Mouse (Mus musculus): Measurements from ENCODE around the gene Zfp503. TPM values are rescaled to one million over a fixed set of nuclear protein-coding genes. Genes with fewer than 3 reads are reported as not detected.

Zfp503 gene
- polyA plus RNA-seq, 1 experiment from 2014 or later, result 15.4 TPM

DNA sequence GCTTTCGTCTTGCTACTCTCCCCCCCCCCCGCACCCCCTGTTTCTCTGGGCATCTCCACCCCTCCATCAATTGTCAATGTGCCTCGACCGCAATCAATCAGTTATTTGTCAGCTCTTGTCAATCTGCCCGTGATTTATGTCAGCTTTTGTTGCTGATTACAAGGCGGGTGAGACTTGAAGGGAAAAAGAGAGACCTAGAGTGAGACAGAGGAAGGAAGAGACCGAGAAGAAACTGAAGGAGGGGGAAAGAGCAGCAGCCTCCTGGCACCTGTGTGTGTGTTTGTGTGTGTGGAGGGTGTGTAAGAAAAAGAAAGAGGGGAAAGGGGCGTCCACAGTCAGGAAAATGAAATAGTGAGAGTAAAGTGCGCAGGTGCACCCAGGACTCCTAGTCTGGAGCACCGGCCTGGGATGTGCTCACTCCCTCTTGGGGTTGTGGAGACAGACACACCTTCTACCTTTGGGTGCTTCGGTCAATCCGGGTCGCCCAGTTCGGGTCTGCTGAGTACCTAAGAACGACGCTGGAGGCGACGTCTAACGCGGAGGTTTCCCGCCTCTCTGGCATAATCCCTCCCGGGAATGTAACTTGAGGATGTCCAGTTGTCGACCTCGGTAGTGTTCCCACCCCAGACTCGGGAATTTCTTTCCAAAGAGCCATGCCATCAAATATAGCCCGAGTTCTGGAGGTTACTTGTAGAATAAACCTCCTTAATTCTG is 667 bp downstream of the Zfp503 start:
- Histone ChIP-seq H3K9me3 (ENCODE audit: control insufficient read depth, low read length) (no peaks in the 10 kb centered on the region), H3K36me3 (ENCODE audit: control insufficient read depth, insufficient read depth, low read length) (0 out of 2 replicates have a peak, but pooled peaks cover 4% of the 10 kb centered on the region), H3K27ac (ENCODE audit: low read depth, low read length) (peak overlapping the region; percentile 74), H3K27me3 (ENCODE audit: control insufficient read depth, insufficient read depth, low read length) (peaks cover 14% of the 10 kb centered on the region; the same call in 1 of the 2 replicates), H3K4me1 (replicated peaks; ENCODE audit: control insufficient read depth, insufficient read depth, low read length) (peaks cover 6% of the 10 kb centered on the region), H3K4me2 (replicated peaks; ENCODE audit: low read depth, low read length) (peak overlapping the region; percentile 83), H3K4me3 (ENCODE audit: low read depth, low read length) (peak overlapping the region; percentile 94), H3K9ac (ENCODE audit: low read depth, low read length) (peak overlapping the region; percentile 69)
- peak; percentile 2; the same call in 1 of the 2 replicates for ATAC-seq (ENCODE audit: low FRiP score)
- WGBS, result under 1% methylated on average over 26 of the region's 26 CpGs
- peak; percentile 71 for DNase-seq (ENCODE audit: low spot score)

DNA sequence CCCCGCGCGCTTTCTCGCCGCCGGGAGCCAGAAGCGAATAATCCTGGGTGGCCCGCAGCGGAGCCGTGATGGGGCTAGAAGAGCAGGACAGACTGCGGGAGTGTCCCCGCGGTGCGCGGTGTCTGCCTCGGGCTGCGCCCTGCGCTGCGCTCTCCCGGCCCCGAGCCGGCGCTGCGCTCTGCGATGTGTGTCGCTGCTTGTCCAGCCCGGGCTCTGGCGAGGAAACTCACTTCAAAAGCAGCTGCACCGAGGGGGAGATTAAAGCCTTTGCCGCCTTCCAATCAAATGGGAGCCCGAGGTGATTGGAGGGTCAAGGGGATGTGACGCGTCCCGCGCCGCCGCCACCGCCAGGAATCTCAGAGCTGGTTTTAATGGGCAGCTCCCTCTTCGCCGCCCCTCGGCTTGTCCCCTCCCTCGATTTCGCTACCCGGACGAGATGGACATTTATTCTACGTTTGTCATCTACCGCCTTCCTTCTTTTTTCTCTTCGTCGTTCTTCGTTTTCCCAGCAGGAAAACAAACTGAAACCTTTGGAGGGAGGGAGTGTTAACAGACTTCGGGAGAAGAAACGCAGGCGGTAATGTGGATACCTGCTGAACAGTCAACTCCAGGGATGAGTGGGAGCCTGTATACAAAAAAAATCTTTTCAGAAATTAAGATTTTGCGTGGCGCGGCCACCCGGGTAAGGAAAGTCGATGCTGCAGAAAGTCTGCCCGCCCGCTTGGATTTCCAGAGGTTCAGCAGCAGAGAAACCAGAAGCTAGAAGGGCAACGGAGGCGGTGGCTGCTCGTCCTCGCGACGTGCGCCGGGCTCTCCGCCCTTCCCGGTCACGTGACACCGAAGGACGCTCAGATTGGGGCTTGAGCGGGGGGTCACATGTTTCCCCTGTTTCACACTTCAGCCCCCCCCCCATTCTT is 1.5 kb downstream of the Zfp503 start:
- ATAC-seq (ENCODE audit: low FRiP score) (peak; percentile 78), DNase-seq (ENCODE audit: low spot score) (peak; percentile 95)
- Histone ChIP-seq H3K4me3 (ENCODE audit: low read depth, low read length) (peak overlapping the region; percentile 94), H3K9ac (ENCODE audit: low read depth, low read length) (peak overlapping the region; percentile 98), H3K27ac (ENCODE audit: low read depth, low read length) (peak overlapping the region; percentile 100), H3K36me3 (ENCODE audit: control insufficient read depth, insufficient read depth, low read length) (0 out of 2 replicates have a peak, but pooled peaks cover 4% of the 10 kb centered on the region), H3K4me1 (replicated peaks; ENCODE audit: control insufficient read depth, insufficient read depth, low read length) (peaks cover 6% of the 10 kb centered on the region), H3K4me2 (replicated peaks; ENCODE audit: low read depth, low read length) (peak overlapping the region; percentile 83), H3K27me3 (ENCODE audit: control insufficient read depth, insufficient read depth, low read length) (peaks cover 10% of the 10 kb centered on the region; the same call in 1 of the 2 replicates), H3K9me3 (ENCODE audit: control insufficient read depth, low read length) (no peaks in the 10 kb centered on the region)
- under 1% methylated on average over 68 of the region's 74 CpGs for WGBS

DNA sequence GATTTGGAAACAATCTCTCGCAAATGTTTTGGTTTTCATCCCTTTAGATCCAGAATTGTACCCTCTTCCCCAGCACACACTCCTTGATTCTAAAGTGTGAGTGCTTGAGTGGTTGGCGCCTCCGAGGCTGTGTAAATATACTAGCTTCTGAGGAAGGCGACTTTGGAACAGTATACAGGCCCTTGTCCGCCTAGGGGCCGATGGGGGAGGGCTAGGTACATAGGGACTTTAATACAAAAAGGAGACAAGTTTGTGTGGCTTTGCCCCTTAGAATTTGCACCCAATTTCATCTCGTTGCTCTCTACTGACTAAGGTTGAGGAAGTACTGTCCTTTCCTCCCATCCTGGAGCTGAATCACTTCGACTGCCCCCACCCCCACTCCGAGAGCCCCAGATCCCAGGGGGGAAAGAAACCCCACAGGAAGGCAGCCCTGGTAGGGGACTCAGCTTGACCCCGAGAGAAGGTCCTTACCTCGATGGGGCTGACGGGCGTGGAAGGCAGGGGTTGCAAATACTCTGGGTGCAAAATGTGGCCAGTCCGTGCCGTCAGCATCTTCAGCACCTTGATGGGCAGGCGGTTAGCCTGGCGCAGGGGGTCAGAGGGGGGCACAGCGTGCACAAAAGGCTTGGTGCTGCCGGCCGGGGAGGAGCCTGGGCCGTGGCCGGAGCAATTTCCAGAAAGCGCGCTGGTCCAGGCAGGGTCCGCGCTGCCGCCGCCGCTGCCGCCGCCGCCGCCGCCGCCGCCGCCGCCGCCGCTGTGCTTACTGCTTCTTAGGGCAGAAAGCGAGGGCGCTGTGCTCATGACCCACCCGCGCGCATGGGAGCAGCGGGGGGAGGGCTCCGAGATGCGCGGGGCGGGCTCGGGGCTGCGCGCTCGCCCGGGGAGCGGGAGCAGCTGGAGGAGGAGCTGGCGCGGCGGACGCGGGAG is 2.4 kb downstream of the Zfp503 start:
- under 1% methylated on average over 50 of the region's 61 CpGs for WGBS
- H3K9ac ChIP-seq (ENCODE audit: low read depth, low read length), result peak overlapping the region; percentile 98
- H3K36me3 ChIP-seq (ENCODE audit: control insufficient read depth, insufficient read depth, low read length), result 0 out of 2 replicates have a peak, but pooled peaks cover 4% of the 10 kb centered on the region
- H3K4me3 ChIP-seq (ENCODE audit: low read depth, low read length), result peak overlapping the region; percentile 94
- H3K27ac ChIP-seq (ENCODE audit: low read depth, low read length), result peak overlapping the region; percentile 100
- DNase-seq (ENCODE audit: low spot score) (peak; percentile 65), ATAC-seq (ENCODE audit: low FRiP score) (peak; percentile 17)
- H3K4me1 ChIP-seq (replicated peaks; ENCODE audit: control insufficient read depth, insufficient read depth, low read length), result peaks cover 6% of the 10 kb centered on the region
- peak overlapping the region; percentile 83 for H3K4me2 ChIP-seq (replicated peaks; ENCODE audit: low read depth, low read length)
- H3K27me3 ChIP-seq (ENCODE audit: control insufficient read depth, insufficient read depth, low read length), result peaks cover 5% of the 10 kb centered on the region; the same call in 1 of the 2 replicates
- H3K9me3 ChIP-seq (ENCODE audit: control insufficient read depth, low read length), result no peaks in the 10 kb centered on the region

GRCm38 (mm10) chr14:21985981-21986732 is 3.2 kb downstream of the Zfp503 start:
- WGBS, result under 1% methylated on average over 62 of the region's 62 CpGs
- ATAC-seq (ENCODE audit: low FRiP score) (no peak), DNase-seq (ENCODE audit: low spot score) (no peak)
- peaks cover 6% of the 10 kb centered on the region for H3K4me1 ChIP-seq (replicated peaks; ENCODE audit: control insufficient read depth, insufficient read depth, low read length)
- peak overlapping the region; percentile 98 for H3K9ac ChIP-seq (ENCODE audit: low read depth, low read length)
- H3K27me3 ChIP-seq (ENCODE audit: control insufficient read depth, insufficient read depth, low read length), result peaks cover 5% of the 10 kb centered on the region; the same call in 1 of the 2 replicates
- peak overlapping the region; percentile 94 for H3K4me3 ChIP-seq (ENCODE audit: low read depth, low read length)
- H3K4me2 ChIP-seq (replicated peaks; ENCODE audit: low read depth, low read length), result peak overlapping the region; percentile 83
- peak overlapping the region; percentile 100 for H3K27ac ChIP-seq (ENCODE audit: low read depth, low read length)
- H3K9me3 ChIP-seq (ENCODE audit: control insufficient read depth, low read length), result no peaks in the 10 kb centered on the region
- H3K36me3 ChIP-seq (ENCODE audit: control insufficient read depth, insufficient read depth, low read length), result 0 out of 2 replicates have a peak, but pooled peaks cover 4% of the 10 kb centered on the region

DNA sequence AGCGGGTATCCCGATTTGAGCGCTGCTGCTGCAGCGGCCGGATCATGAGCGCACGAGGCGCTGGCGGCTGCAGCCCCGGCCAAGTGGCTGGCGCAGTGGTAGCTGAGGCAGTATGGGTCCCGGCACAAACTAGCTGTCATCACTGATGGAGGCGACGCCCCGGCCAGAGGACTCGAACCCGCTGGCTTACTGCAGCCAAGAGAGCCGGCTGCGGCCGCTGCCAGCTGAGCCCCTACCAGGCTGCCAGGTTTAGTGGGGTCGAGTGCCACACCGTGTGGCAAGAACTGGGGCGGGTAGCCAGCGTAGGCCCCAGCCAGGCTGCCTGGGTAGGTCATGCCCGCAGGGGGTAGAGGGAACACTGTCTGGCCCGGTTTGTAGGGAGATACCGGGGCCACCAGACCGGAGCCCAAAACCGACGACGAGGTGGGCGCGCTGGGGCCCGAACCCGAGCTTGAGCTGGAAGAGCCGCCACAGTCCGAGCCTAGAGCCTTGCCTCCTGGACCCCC is 3.9 kb downstream of the Zfp503 start:
- DNase-seq (ENCODE audit: low spot score) (peak; percentile 81), ATAC-seq (ENCODE audit: low FRiP score) (no peak)
- H3K9me3 ChIP-seq (ENCODE audit: control insufficient read depth, low read length), result no peaks in the 10 kb centered on the region
- under 1% methylated on average over 37 of the region's 37 CpGs for WGBS
- H3K4me2 ChIP-seq (replicated peaks; ENCODE audit: low read depth, low read length), result peak overlapping the region; percentile 83
- H3K9ac ChIP-seq (ENCODE audit: low read depth, low read length), result peak overlapping the region; percentile 98
- H3K36me3 ChIP-seq (ENCODE audit: control insufficient read depth, insufficient read depth, low read length), result 0 out of 2 replicates have a peak, but pooled peaks cover 4% of the 10 kb centered on the region
- 0 out of 2 replicates have a peak, but pooled peaks cover 5% of the 10 kb centered on the region for H3K27me3 ChIP-seq (ENCODE audit: control insufficient read depth, insufficient read depth, low read length)
- peak overlapping the region; percentile 100 for H3K27ac ChIP-seq (ENCODE audit: low read depth, low read length)
- H3K4me1 ChIP-seq (replicated peaks; ENCODE audit: control insufficient read depth, insufficient read depth, low read length), result peaks cover 3% of the 10 kb centered on the region
- H3K4me3 ChIP-seq (ENCODE audit: low read depth, low read length), result peak overlapping the region; percentile 94

DNA sequence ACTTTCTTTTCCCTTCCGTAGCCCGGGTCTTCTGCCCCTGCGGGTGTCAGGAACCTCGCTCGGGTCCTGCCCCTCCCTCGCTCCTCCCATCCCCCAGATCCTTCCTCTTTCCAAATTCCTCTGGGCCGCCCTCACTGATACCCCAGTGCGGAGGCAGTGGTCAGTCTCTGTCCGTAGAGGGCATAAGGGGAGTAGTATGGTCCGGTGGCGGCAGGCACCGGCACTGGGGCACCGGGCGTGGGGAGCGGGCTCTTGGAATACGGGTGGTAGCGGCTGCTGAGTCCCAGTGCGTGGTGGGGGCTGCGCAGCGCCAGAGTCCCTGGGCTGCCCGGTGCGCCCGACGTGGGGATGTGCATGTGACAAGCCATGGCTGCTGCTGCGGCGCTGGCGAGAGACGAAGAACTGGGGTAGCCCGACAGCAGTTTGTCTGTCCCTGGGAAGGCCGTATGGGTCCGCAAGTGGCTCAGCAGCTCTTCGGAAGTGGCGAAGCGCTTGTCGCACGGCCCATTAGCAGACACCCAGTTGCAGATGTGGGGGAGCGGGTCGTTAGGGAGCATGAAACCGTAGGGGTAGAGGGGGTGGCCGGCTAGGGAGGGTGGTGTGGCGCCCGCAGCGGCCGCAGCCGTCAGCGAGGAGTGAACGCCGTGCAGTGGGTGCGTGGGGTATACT is 4.5 kb downstream of the Zfp503 start:
- H3K4me1 ChIP-seq (replicated peaks; ENCODE audit: control insufficient read depth, insufficient read depth, low read length), result no peaks in the 10 kb centered on the region; the same call in 1 of the 2 replicates

More for the DNA sequence above, 4.5 kb downstream of the Zfp503 start:
- peak overlapping the region; percentile 94 for H3K4me3 ChIP-seq (ENCODE audit: low read depth, low read length)
- peak overlapping the region; percentile 100 for H3K27ac ChIP-seq (ENCODE audit: low read depth, low read length)
- H3K36me3 ChIP-seq (ENCODE audit: control insufficient read depth, insufficient read depth, low read length), result 0 out of 2 replicates have a peak, but pooled peaks cover 4% of the 10 kb centered on the region
- H3K9me3 ChIP-seq (ENCODE audit: control insufficient read depth, low read length), result no peaks in the 10 kb centered on the region
- DNase-seq (ENCODE audit: low spot score), result peak; percentile 73
- peak overlapping the region; percentile 83 for H3K4me2 ChIP-seq (replicated peaks; ENCODE audit: low read depth, low read length)
- ATAC-seq (ENCODE audit: low FRiP score), result no peak
- peak overlapping the region; percentile 98 for H3K9ac ChIP-seq (ENCODE audit: low read depth, low read length)
- 0 out of 2 replicates have a peak, but pooled peaks cover 3% of the 10 kb centered on the region for H3K27me3 ChIP-seq (ENCODE audit: control insufficient read depth, insufficient read depth, low read length)
- under 1% methylated on average over 49 of the region's 49 CpGs for WGBS
